Mouse (Mus musculus) small intestine, adult 2 months (tissue): ENCODE measurements at regions not wholly inside any gene's neighbourhood (a gene's known extent, or its start where the extent isn't known, plus 50 kb on each side); places are given as distances from the start of the nearest gene placed in this dataset.

ENCODE experiments used
- H3K27ac ChIP-seq: fragments of 200-500 bp; 2 replicates; pipeline ENCODE4 v1.5.1; 2012; ENCODE audit warnings: low read depth, low read length, control low read depth, inconsistent platforms; ENCODE audit not compliant: insufficient read depth
- H3K27me3 ChIP-seq: fragments of 200-500 bp; 2 replicates; pipeline ENCODE4 v1.6.1; 2012; ENCODE audit warnings: mild to moderate bottlenecking, moderate library complexity, low read length, inconsistent platforms; ENCODE audit not compliant: control insufficient read depth, insufficient read depth
- H3K36me3 ChIP-seq: fragments of 200-500 bp; 2 replicates; pipeline ENCODE4 v1.6.1; 2012; ENCODE audit warnings: mild to moderate bottlenecking, low read length, control low read depth, inconsistent platforms; ENCODE audit not compliant: control insufficient read depth, insufficient read depth
- H3K4me1 ChIP-seq: fragments of 200-500 bp; 2 replicates; pipeline ENCODE4 v1.6.1; 2012; ENCODE audit warnings: low read length, inconsistent platforms, mixed read lengths; ENCODE audit not compliant: control insufficient read depth, insufficient read depth, insufficient read length
- H3K4me3 ChIP-seq: fragments of 200-500 bp; 2 replicates; pipeline ENCODE4 v1.5.1; 2012; ENCODE audit warnings: low read depth, mild to moderate bottlenecking, control low read depth, inconsistent platforms, low read length, moderate library complexity
- CTCF ChIP-seq: fragments of 200-500 bp; IDR thresholded peaks from 2 replicates; pipeline ENCODE4 v1.5.1; 2012; ENCODE audit warnings: low read depth, mild to moderate bottlenecking, control low read depth, inconsistent platforms, low read length, moderate library complexity, mixed read lengths; ENCODE audit not compliant: insufficient replicate concordance, insufficient read length; ENCODE audit errors: extremely low read depth
- POLR2A ChIP-seq: fragments of 200-500 bp; IDR thresholded peaks from 2 replicates; pipeline ENCODE4 v1.6.1; 2012; ENCODE audit warnings: low read depth, mild to moderate bottlenecking, control low read depth, inconsistent platforms, low read length, moderate library complexity
- WGBS: fragments of 180-500 bp; shearing (Covaris S2); methylation state at CpG from one replicate; pipeline ENCODE4 v1.1.7; 2018; 5-methylcytosine and 5-hydroxymethylcytosine counted together

- Histone ChIP-seq H3K36me3 (no peaks in the 10 kb centered on the region), H3K27ac (no peak overlapping the region), H3K4me3 (no peak overlapping the region), H3K27me3 (no peaks in the 10 kb centered on the region), H3K4me1 (no peaks in the 10 kb centered on the region)
- TF ChIP-seq CTCF (no peak), POLR2A (no peak)
These were observed 251.8 kb downstream of the Itga8 start for GRCm38 (mm10) chr2:12049972-12050371.

- Histone ChIP-seq H3K4me1 (no peaks in the 10 kb centered on the region), H3K27me3 (no peaks in the 10 kb centered on the region), H3K36me3 (no peaks in the 10 kb centered on the region), H3K4me3 (no peak overlapping the region), H3K27ac (peak overlapping the region; percentile 59)
- 57% methylated on average over 8 of the region's 8 CpGs for WGBS
- TF ChIP-seq POLR2A = no peak
- TF ChIP-seq CTCF = no peak
These were observed 248.1 kb downstream of the Itga8 start for GRCm38 (mm10) chr2:12053404-12054164.

- no peaks in the 10 kb centered on the region for H3K4me1 ChIP-seq
- no peak overlapping the region for H3K4me3 ChIP-seq
- TF ChIP-seq POLR2A (no peak), CTCF (no peak)
- WGBS = 35% methylated on average over 3 of the region's 3 CpGs
- H3K36me3 ChIP-seq = no peaks in the 10 kb centered on the region
- no peaks in the 10 kb centered on the region for H3K27me3 ChIP-seq
- no peak overlapping the region for H3K27ac ChIP-seq
These were observed 247.6 kb downstream of the Itga8 start for GRCm38 (mm10) chr2:12054165-12054500.
